ENCODE assay signal across 15 mouse cellular contexts in genomic region chr19:55423065-55423716, GRCm38 (mm10).
DNase-seq lines count a peak whose midpoint lies in the region; ATAC-seq lines count a peak whose summit lies in the region.
"Had no signal": no experiment of that assay in that cellular context is flagged by ENCODE, and none has a peak within 500 bp of the region (broad histone marks: within the 10 kb centered on the region; RNA-seq: fewer than 3 reads in every experiment).

No protein-coding gene starts in this region.

- H3K9me3 ChIP-seq in hindbrain, embryonic 10.5 days: no peaks in the 10 kb centered on the region
- no peaks in the 10 kb centered on the region for H3K9me3 ChIP-seq in hindbrain, embryonic 12.5 days (replicated peaks)
- no peaks in the 10 kb centered on the region for H3K9me3 ChIP-seq in forebrain, embryonic 13.5 days (replicated peaks)
- no peaks in the 10 kb centered on the region for H3K9me3 ChIP-seq in midbrain, embryonic 13.5 days
- H3K9me3 ChIP-seq: limb, embryonic 15.5 days; liver, embryonic 15.5 days; lung, embryonic 15.5 days had no signal

- DNase-seq in hindbrain, embryonic 10.5 days (ENCODE audit: low spot score): no peak
- DNase-seq in 3134 (ENCODE audit: extremely low read depth, insufficient read length, low spot score): peak; percentile 28
- no peak for DNase-seq in ovary, postnatal 36 days (ENCODE audit: low spot score)
- no peak for DNase-seq in urinary bladder, postnatal 36 days (ENCODE audit: low spot score in 2 of 2)
- DNase-seq in spleen, adult 12 weeks (ENCODE audit: low spot score): no peak
- DNase-seq: thymus, adult 2 months had no signal

- 83% methylated on average over 11 of the region's 11 CpGs for WGBS in hindbrain, embryonic 10.5 days
- 71% methylated on average over 11 of the region's 11 CpGs for WGBS in hindbrain, embryonic 12.5 days
- WGBS in forebrain, embryonic 13.5 days: 41% methylated on average over 11 of the region's 11 CpGs
- 66% methylated on average over 11 of the region's 11 CpGs for WGBS in midbrain, embryonic 13.5 days

- peak overlapping the region; percentile 77 for H3K27ac ChIP-seq in hindbrain, embryonic 10.5 days
- no peak overlapping the region for H3K27ac ChIP-seq in hindbrain, embryonic 12.5 days
- no peak overlapping the region; the same call in 1 of the 2 replicates for H3K27ac ChIP-seq in forebrain, embryonic 13.5 days
- no peak overlapping the region; the same call in 1 of the 2 replicates for H3K27ac ChIP-seq in midbrain, embryonic 13.5 days
- H3K27ac ChIP-seq: heart, adult 2 months; limb, embryonic 15.5 days; liver, embryonic 15.5 days; lung, embryonic 15.5 days; stomach, postnatal 0 days had no signal

- peaks cover 40% of the 10 kb centered on the region for H3K4me1 ChIP-seq in hindbrain, embryonic 10.5 days (replicated peaks)
- H3K4me1 ChIP-seq in hindbrain, embryonic 12.5 days: peaks cover 18% of the 10 kb centered on the region; the same call in 1 of the 2 replicates
- peaks cover 31% of the 10 kb centered on the region for H3K4me1 ChIP-seq in forebrain, embryonic 13.5 days
- H3K4me1 ChIP-seq in midbrain, embryonic 13.5 days (replicated peaks): peaks cover 23% of the 10 kb centered on the region
- H3K4me1 ChIP-seq: lung, embryonic 15.5 days had no signal

- no peak overlapping the region for H3K4me2 ChIP-seq in hindbrain, embryonic 12.5 days (replicated peaks)
- peak overlapping the region; percentile 24 for H3K4me2 ChIP-seq in forebrain, embryonic 13.5 days
- no peak overlapping the region for H3K4me2 ChIP-seq in midbrain, embryonic 13.5 days (replicated peaks)
- H3K4me2 ChIP-seq: limb, embryonic 15.5 days; liver, embryonic 15.5 days; lung, embryonic 15.5 days had no signal

- H3K9ac ChIP-seq in hindbrain, embryonic 12.5 days: no peak overlapping the region
- no peak overlapping the region for H3K9ac ChIP-seq in forebrain, embryonic 13.5 days
- no peak overlapping the region for H3K9ac ChIP-seq in midbrain, embryonic 13.5 days (replicated peaks)
- H3K9ac ChIP-seq: limb, embryonic 15.5 days; liver, embryonic 15.5 days; lung, embryonic 15.5 days had no signal

- H3K36me3 ChIP-seq in hindbrain, embryonic 10.5 days: no peaks in the 10 kb centered on the region
- no peaks in the 10 kb centered on the region for H3K36me3 ChIP-seq in hindbrain, embryonic 12.5 days
- no peaks in the 10 kb centered on the region for H3K36me3 ChIP-seq in forebrain, embryonic 13.5 days (ENCODE audit: poor library complexity, severe bottlenecking)
- no peaks in the 10 kb centered on the region for H3K36me3 ChIP-seq in midbrain, embryonic 13.5 days
- H3K36me3 ChIP-seq: limb, embryonic 15.5 days; liver, embryonic 15.5 days; lung, embryonic 15.5 days had no signal

- H3K27me3 ChIP-seq in hindbrain, embryonic 10.5 days (ENCODE audit: insufficient read depth, poor library complexity, severe bottlenecking): no peaks in the 10 kb centered on the region
- no peaks in the 10 kb centered on the region for H3K27me3 ChIP-seq in hindbrain, embryonic 12.5 days
- no peaks in the 10 kb centered on the region for H3K27me3 ChIP-seq in forebrain, embryonic 13.5 days
- no peaks in the 10 kb centered on the region for H3K27me3 ChIP-seq in midbrain, embryonic 13.5 days
- H3K27me3 ChIP-seq: limb, embryonic 15.5 days; liver, embryonic 15.5 days; lung, embryonic 15.5 days had no signal

- no peak for ATAC-seq in hindbrain, embryonic 12.5 days (ENCODE audit: low FRiP score)
- peak; percentile 39; the same call in 1 of the 2 replicates for ATAC-seq in forebrain, embryonic 13.5 days
- peak; percentile 56; the same call in 1 of the 2 replicates for ATAC-seq in midbrain, embryonic 13.5 days
- ATAC-seq: CD4-positive, CD25-positive, alpha-beta regulatory T cell, adult 4 months had no signal

- H3K4me3 ChIP-seq in hindbrain, embryonic 10.5 days: no peak overlapping the region
- H3K4me3 ChIP-seq in hindbrain, embryonic 12.5 days: no peak overlapping the region
- H3K4me3 ChIP-seq in forebrain, embryonic 13.5 days: no peak overlapping the region
- H3K4me3 ChIP-seq in midbrain, embryonic 13.5 days (replicated peaks): no peak overlapping the region
- H3K4me3 ChIP-seq: heart, adult 2 months; limb, embryonic 15.5 days; liver, embryonic 15.5 days; lung, embryonic 15.5 days had no signal
